Mouse (Mus musculus) stomach, postnatal 0 days (tissue): ENCODE results near the gene 1190005I06Rik.

ENCODE experiments used
- CTCF ChIP-seq: IDR thresholded peaks from 2 replicates; pipeline ENCODE4 v1.5.1; 2016; ENCODE audit warnings: antibody characterized with exemption, low read depth, mild to moderate bottlenecking, moderate library complexity
- EP300 ChIP-seq: optimal IDR thresholded peaks from 2 replicates; pipeline ENCODE3; 2016; ENCODE audit warnings: antibody characterized with exemption

- TF ChIP-seq EP300 (no peak), CTCF (no peak)
Measured at GRCm38 (mm10) chr8:120668374-120668905, 21.0 kb upstream of the 1190005I06Rik start, which contains the start of gene Emc8.
